Comparison of ENCODE assay signal across 8 mouse cellular contexts in the genomic region with DNA sequence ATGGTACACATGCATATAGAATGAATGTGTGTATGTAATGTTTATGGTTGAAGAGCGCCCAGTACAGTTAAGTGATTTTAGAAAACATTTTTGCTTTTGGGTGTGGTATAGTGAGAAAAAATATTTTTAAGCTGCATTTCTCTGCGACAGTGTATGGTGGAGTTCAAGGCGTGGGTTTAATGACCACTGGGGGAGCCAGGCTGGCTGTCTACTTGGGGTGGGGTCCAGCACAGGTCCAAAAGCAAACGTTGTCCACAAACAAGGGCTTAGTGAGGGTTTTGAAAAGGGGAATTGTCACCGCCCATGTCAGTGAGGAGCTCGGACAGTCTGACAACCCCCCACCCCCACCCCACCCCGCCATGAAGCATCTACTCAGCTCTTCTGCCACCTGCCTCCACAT. TPM values are rescaled to one million over a fixed set of nuclear protein-coding genes. Genes with fewer than 3 reads are reported as not detected.
DNase-seq lines count a peak whose midpoint lies in the region; ATAC-seq and TF ChIP-seq lines count a peak whose summit lies in the region.

No protein-coding gene starts in this region.

- H3K27me3 ChIP-seq in MEL (ENCODE audit: control insufficient read depth in 1 of 2, insufficient read depth in 2 of 2, low read length in 2 of 2), result no peaks in the 10 kb centered on the region
- H3K27me3 ChIP-seq in hindbrain, embryonic 16.5 days (replicated peaks; ENCODE audit: control insufficient read depth, insufficient read depth, low read length), result no peaks in the 10 kb centered on the region
- H3K27me3 ChIP-seq in stomach, embryonic 16.5 days (ENCODE audit: control insufficient read depth, insufficient read depth, low read length), result no peaks in the 10 kb centered on the region

- ATAC-seq in hindbrain, embryonic 16.5 days, result peak; percentile 48
- ATAC-seq in stomach, embryonic 16.5 days (ENCODE audit: insufficient read depth, low FRiP score), result peak; percentile 11; the same call in 1 of the 2 replicates

- H3K36me3 ChIP-seq in MEL (ENCODE audit: control insufficient read depth in 1 of 2, insufficient read depth in 2 of 2, low read length in 2 of 2) (peaks cover 0 to 42% of the 10 kb centered on the region in 2 experiments; a peak in 2 of 4 replicates), macrophage (ENCODE audit: inconsistent target) (no peaks in the 10 kb centered on the region)
- H3K36me3 ChIP-seq in hindbrain, embryonic 16.5 days (ENCODE audit: control insufficient read depth, insufficient read depth, low read length), result no peaks in the 10 kb centered on the region
- H3K36me3 ChIP-seq in stomach, embryonic 16.5 days (ENCODE audit: control insufficient read depth, insufficient read depth, low read length), result no peaks in the 10 kb centered on the region

- H3K4me3 ChIP-seq in MEL (ENCODE audit: control insufficient read depth in 1 of 2, insufficient read depth in 1 of 2, low read depth in 2 of 2, low read length in 2 of 2) (peak overlapping the region; percentile 52 to 66), macrophage (ENCODE audit: inconsistent target) (peak overlapping the region; percentile 18; the same call in 1 of the 2 replicates)
- H3K4me3 ChIP-seq in hindbrain, embryonic 16.5 days (ENCODE audit: low read length), result peak overlapping the region; percentile 21
- H3K4me3 ChIP-seq in stomach, embryonic 16.5 days (replicated peaks; ENCODE audit: low read length), result peak overlapping the region; percentile 51

- no peaks in the 10 kb centered on the region for H3K9me3 ChIP-seq in MEL (replicated peaks; ENCODE audit: insufficient read depth, low read length)
- H3K9me3 ChIP-seq in hindbrain, embryonic 16.5 days (ENCODE audit: control insufficient read depth, low read length), result no peaks in the 10 kb centered on the region
- no peaks in the 10 kb centered on the region for H3K9me3 ChIP-seq in stomach, embryonic 16.5 days (replicated peaks; ENCODE audit: control insufficient read depth, low read length)

- peak; percentile 45 for DNase-seq in kidney, adult 11 months
- DNase-seq in kidney, adult 9 months, result no peak
- no peak for DNase-seq in MEL (ENCODE audit: low read depth, low spot score)
- peak; percentile 35 for DNase-seq in fibroblast of lung, adult 2 months (ENCODE audit: low read depth)
- no peak for DNase-seq in testis, postnatal 14 days (ENCODE audit: low spot score)

- no peak for TF ChIP-seq POLR2A in MEL (IDR thresholded peaks at IDR 0.05; ENCODE audit: control insufficient read depth in 1 of 2, insufficient read depth in 1 of 2, low read depth in 1 of 2, low read length in 2 of 2, poor library complexity in 1 of 2)

- WGBS in hindbrain, embryonic 16.5 days, result under 1% methylated on average over 7 of the region's 7 CpGs
- WGBS in macrophage (ENCODE audit: missing documents), result 3% methylated on average over 6 of the region's 7 CpGs
- WGBS in stomach, embryonic 16.5 days, result under 1% methylated on average over 7 of the region's 7 CpGs

- peak overlapping the region; percentile 96 for H3K27ac ChIP-seq in MEL (ENCODE audit: control insufficient read depth, low read depth, low read length)
- H3K27ac ChIP-seq in hindbrain, embryonic 16.5 days (ENCODE audit: low read depth, low read length), result peak overlapping the region; percentile 94
- peak overlapping the region; percentile 100 for H3K27ac ChIP-seq in macrophage
- H3K27ac ChIP-seq in stomach, embryonic 16.5 days (ENCODE audit: low read length), result peak overlapping the region; percentile 100

- TF ChIP-seq EP300 in MEL (IDR thresholded peaks at IDR 0.05; ENCODE audit: low read depth in 1 of 2, low read length in 2 of 2), result no peak

- peaks cover 38% of the 10 kb centered on the region for H3K79me2 ChIP-seq in MEL (ENCODE audit: control insufficient read depth, insufficient read depth, low read length, poor library complexity)
- H3K79me2 ChIP-seq in macrophage (ENCODE audit: inconsistent target), result peaks cover 81% of the 10 kb centered on the region

- TF ChIP-seq RAD21 in MEL (IDR thresholded peaks at IDR 0.05; ENCODE audit: low read depth, low read length), result no peak

- peaks cover 15 to 58% of the 10 kb centered on the region in 2 experiments for H3K4me1 ChIP-seq in MEL (ENCODE audit: control insufficient read depth in 1 of 2, insufficient read depth in 2 of 2, low read length in 2 of 2)
- peaks cover 55% of the 10 kb centered on the region for H3K4me1 ChIP-seq in hindbrain, embryonic 16.5 days (ENCODE audit: control insufficient read depth, insufficient read depth, low read depth, low read length)
- H3K4me1 ChIP-seq in stomach, embryonic 16.5 days (ENCODE audit: control insufficient read depth, insufficient read depth, low read length), result peaks cover 65% of the 10 kb centered on the region

- peak overlapping the region; percentile 61 for H3K4me2 ChIP-seq in hindbrain, embryonic 16.5 days (ENCODE audit: low read length)
- H3K4me2 ChIP-seq in stomach, embryonic 16.5 days (ENCODE audit: low read depth, low read length), result peak overlapping the region; percentile 80

- peak overlapping the region; percentile 86 for H3K9ac ChIP-seq in MEL (ENCODE audit: control insufficient read depth, low read depth, low read length, poor library complexity, severe bottlenecking)
- peak overlapping the region; percentile 58 for H3K9ac ChIP-seq in hindbrain, embryonic 16.5 days (ENCODE audit: low read depth, low read length)
- H3K9ac ChIP-seq in stomach, embryonic 16.5 days (ENCODE audit: low read length), result peak overlapping the region; percentile 76

- TF ChIP-seq CTCF in MEL (IDR thresholded peaks at IDR 0.05 in 2 of 3, conservative IDR thresholded peaks at IDR 0.05 in 1 of 3; ENCODE audit: control insufficient read depth in 1 of 3, insufficient read depth in 1 of 3, low read depth in 2 of 3, low read length in 3 of 3, poor library complexity in 1 of 3, severe bottlenecking in 1 of 3), result no peak

TF ChIP-seq in MEL, 35 proteins besides CTCF, POLR2A, EP300 and RAD21:
- TF ChIP-seq E2F4 (IDR thresholded peaks at IDR 0.05; ENCODE audit: borderline replicate concordance, low read depth, low read length) (no peak), GATA1 (IDR thresholded peaks at IDR 0.05; ENCODE audit: low read depth, low read length) (no peak), NRF1 (IDR thresholded peaks at IDR 0.05; ENCODE audit: insufficient read depth, low read depth, low read length, poor library complexity, severe bottlenecking) (no peak), BHLHE40 (IDR thresholded peaks at IDR 0.05; ENCODE audit: borderline replicate concordance, low read depth, low read length) (no peak), SMC3 (IDR thresholded peaks at IDR 0.05; ENCODE audit: low read depth, low read length) (no peak), POLR2AphosphoS2 (IDR thresholded peaks at IDR 0.05; ENCODE audit: low read length) (0 out of 2 replicates have a peak, but pooled peaks have one; percentile 2), TBP (IDR thresholded peaks at IDR 0.05; ENCODE audit: low read depth, low read length) (no peak)

RNA-seq across cellular contexts. Expression of a gene that starts 28.9 kb away (rescaled TPM):
- total RNA-seq in MEL (2012; rRNA removed), result 20.8 and 22.8 TPM in 2 replicates
- polyA plus RNA-seq in MEL (2012; ENCODE audit: insufficient read depth in 1 of 2, insufficient read length in 2 of 2, low read depth in 1 of 2, low replicate concordance in 2 of 2, missing spikeins in 1 of 2) (10 to 100 TPM in 1 of 2 experiments, not detected in 1; 34.4 TPM), macrophage (2018) (8.1 to 26.2 TPM (median 19.8 TPM) in 3 replicates)
- 18.1 and 20.1 TPM in 2 replicates for polyA plus RNA-seq in hindbrain, embryonic 16.5 days (2015; fragmentation: Nextera tagmentation; extraction: Ambion mirVana)
- 10 to 100 TPM in 20 of 26 experiments, 1 to 10 TPM in 6; 4.2 to 72.2 (median 26.5) TPM for total RNA-seq in macrophage (2018; cell fraction: chromatin; rRNA removed)
- 10 to 100 TPM; 14.6 to 30.6 (median 23.5) TPM for total RNA-seq in macrophage (2018; cell fraction: cytosol; rRNA removed)
- 10 to 100 TPM in 25 of 26 experiments, 1 to 10 TPM in 1; 8.8 to 44.5 (median 22.9) TPM for total RNA-seq in macrophage (2018; cell fraction: nucleus; rRNA removed)
- polyA plus RNA-seq in stomach, embryonic 16.5 days (2015; fragmentation: Nextera tagmentation; extraction: Ambion mirVana), result 27.4 and 29.5 TPM in 2 replicates

RNA-seq across cellular contexts. Expression of a gene that starts 31.5 kb away (rescaled TPM):
- 20.7 and 23.5 TPM in 2 replicates for total RNA-seq in MEL (2012; rRNA removed)
- polyA plus RNA-seq in MEL (2012; ENCODE audit: insufficient read depth in 1 of 2, insufficient read length in 2 of 2, low read depth in 1 of 2, low replicate concordance in 2 of 2, missing spikeins in 1 of 2), result 10 to 100 TPM in 1 of 2 experiments, not detected in 1; 30.7 TPM
- 2.2 and 2.6 TPM in 2 replicates for polyA plus RNA-seq in hindbrain, embryonic 16.5 days (2015; fragmentation: Nextera tagmentation; extraction: Ambion mirVana)
- 100 to 1,000 TPM in 13 of 26 experiments, 10 to 100 TPM in 11, 1 to 10 TPM in 2; 8.2 to 252 (median 93.8) TPM for total RNA-seq in macrophage (2018; cell fraction: chromatin; rRNA removed)
- 10 to 100 TPM; 23.1 to 86.6 (median 55.7) TPM for total RNA-seq in macrophage (2018; cell fraction: cytosol; rRNA removed)
- 100 to 1,000 TPM in 15 of 26 experiments, 10 to 100 TPM in 11; 18.0 to 263 (median 107) TPM for total RNA-seq in macrophage (2018; cell fraction: nucleus; rRNA removed)
- 44.6 to 74.8 TPM (median 53.2 TPM) in 3 replicates for polyA plus RNA-seq in macrophage (2018)
- 5.1 and 5.5 TPM in 2 replicates for polyA plus RNA-seq in stomach, embryonic 16.5 days (2015; fragmentation: Nextera tagmentation; extraction: Ambion mirVana)

RNA-seq across cellular contexts. Expression of a gene that starts 47.8 kb away (rescaled TPM):
- total RNA-seq in MEL (2012; rRNA removed), result 1.9 and 2.1 TPM in 2 replicates
- 1 to 10 TPM in 1 of 2 experiments, not detected in 1; 2.2 TPM for polyA plus RNA-seq in MEL (2012; ENCODE audit: insufficient read depth in 1 of 2, insufficient read length in 2 of 2, low read depth in 1 of 2, low replicate concordance in 2 of 2, missing spikeins in 1 of 2)
- polyA plus RNA-seq in hindbrain, embryonic 16.5 days (2015; fragmentation: Nextera tagmentation; extraction: Ambion mirVana), result 10.0 and 10.2 TPM in 2 replicates
- 1 to 10 TPM; 1.4 to 4.4 (median 2.5) TPM for total RNA-seq in macrophage (2018; cell fraction: chromatin; rRNA removed)
- under 1 TPM in 24 of 26 experiments, not detected in 2; 0.07 to 0.34 (median 0.16) TPM for total RNA-seq in macrophage (2018; cell fraction: cytosol; rRNA removed)
- total RNA-seq in macrophage (2018; cell fraction: nucleus; rRNA removed), result 1 to 10 TPM in 25 of 26 experiments, under 1 TPM in 1; 0.81 to 6.3 (median 2.3) TPM
- 0.16 to 0.59 TPM (median 0.16 TPM) in 3 replicates for polyA plus RNA-seq in macrophage (2018)
- 1.7 and 1.8 TPM in 2 replicates for polyA plus RNA-seq in stomach, embryonic 16.5 days (2015; fragmentation: Nextera tagmentation; extraction: Ambion mirVana)

Comparison
In these comparisons a context has a peak if more than half of its experiments do, and no peak if none do; other contexts are left out.
1. DNase-seq: peak in kidney, adult 11 months (single experiment) and fibroblast of lung, adult 2 months (single experiment); none in kidney, adult 9 months (single experiment), MEL (single experiment) and testis, postnatal 14 days (single experiment).
2. Peak in every context shown above with its lines, with median percentiles within 50 percentile points of each other: H3K27ac ChIP-seq, H3K4me3 ChIP-seq and H3K9ac ChIP-seq.